In genomic region chr2:178257986-178258555, GRCm38 (mm10) we compare ENCODE assay signal across 32 mouse cellular contexts.
A peak's percentile ranks its signal among the peaks of the same experiment; 100 is the strongest.
DNase-seq lines count a peak whose midpoint lies in the region; ATAC-seq lines count a peak whose summit lies in the region.
"Had no signal": no experiment of that assay in that cellular context is flagged by ENCODE, and none has a peak within 500 bp of the region (broad histone marks: within the 10 kb centered on the region; RNA-seq: fewer than 3 reads in every experiment).

No protein-coding gene starts in this region.

- H3K27me3 ChIP-seq in midbrain, embryonic 11.5 days (ENCODE audit: control insufficient read depth, insufficient read depth, low read length): no peaks in the 10 kb centered on the region
- no peaks in the 10 kb centered on the region for H3K27me3 ChIP-seq in midbrain, embryonic 14.5 days (ENCODE audit: control insufficient read depth, insufficient read depth, low read length)
- H3K27me3 ChIP-seq in embryonic facial prominence, embryonic 11.5 days (ENCODE audit: control insufficient read depth, insufficient read depth, low read length): peaks cover 2% of the 10 kb centered on the region; the same call in 1 of the 2 replicates
- H3K27me3 ChIP-seq: limb, embryonic 12.5 days; liver, embryonic 15.5 days; neural tube, embryonic 15.5 days had no signal

- peaks cover 13% of the 10 kb centered on the region for H3K4me1 ChIP-seq in midbrain, embryonic 11.5 days (ENCODE audit: control insufficient read depth, insufficient read depth, low read length)
- H3K4me1 ChIP-seq in midbrain, embryonic 14.5 days (ENCODE audit: control insufficient read depth, insufficient read depth, low read length): peaks cover 7% of the 10 kb centered on the region
- H3K4me1 ChIP-seq in embryonic facial prominence, embryonic 11.5 days (ENCODE audit: control insufficient read depth, insufficient read depth, low read length): 0 out of 2 replicates have a peak, but pooled peaks cover 2% of the 10 kb centered on the region
- H3K4me1 ChIP-seq: liver, embryonic 15.5 days had no signal

- H3K9ac ChIP-seq in midbrain, embryonic 11.5 days (ENCODE audit: low read length): no peak overlapping the region
- no peak overlapping the region for H3K9ac ChIP-seq in midbrain, embryonic 14.5 days (replicated peaks; ENCODE audit: low read length)
- no peak overlapping the region for H3K9ac ChIP-seq in embryonic facial prominence, embryonic 11.5 days (replicated peaks; ENCODE audit: low read length)
- H3K9ac ChIP-seq: embryonic facial prominence, embryonic 13.5 days; forebrain, embryonic 12.5 days; hindbrain, embryonic 14.5 days; limb, embryonic 12.5 days; liver, embryonic 15.5 days; lung, embryonic 14.5 days; midbrain, embryonic 13.5 days; neural tube, embryonic 15.5 days had no signal

- WGBS in midbrain, embryonic 11.5 days: 0% methylated on average over 1 of the region's 2 CpGs
- 0% methylated on average over 1 of the region's 2 CpGs for WGBS in midbrain, embryonic 14.5 days
- 0% methylated on average over 1 of the region's 2 CpGs for WGBS in embryonic facial prominence, embryonic 11.5 days

- no peak overlapping the region for H3K4me3 ChIP-seq in midbrain, embryonic 11.5 days (ENCODE audit: low read depth, low read length)
- no peak overlapping the region for H3K4me3 ChIP-seq in midbrain, embryonic 14.5 days (replicated peaks; ENCODE audit: low read depth, low read length)
- no peak overlapping the region for H3K4me3 ChIP-seq in embryonic facial prominence, embryonic 11.5 days (ENCODE audit: low read depth, low read length)
- H3K4me3 ChIP-seq: embryonic facial prominence, embryonic 13.5 days; erythroblast, embryonic 14.5 days; forebrain, embryonic 12.5 days; limb, embryonic 12.5 days; liver, embryonic 15.5 days; midbrain, embryonic 13.5 days; neural tube, embryonic 15.5 days had no signal

- H3K36me3 ChIP-seq in midbrain, embryonic 11.5 days (ENCODE audit: control insufficient read depth, insufficient read depth, low read length): no peaks in the 10 kb centered on the region
- peaks cover 19% of the 10 kb centered on the region for H3K36me3 ChIP-seq in midbrain, embryonic 14.5 days (ENCODE audit: control insufficient read depth, insufficient read depth, low read length)
- no peaks in the 10 kb centered on the region for H3K36me3 ChIP-seq in embryonic facial prominence, embryonic 11.5 days (replicated peaks; ENCODE audit: control insufficient read depth, insufficient read depth, low read depth, low read length)
- H3K36me3 ChIP-seq: embryonic facial prominence, embryonic 13.5 days; forebrain, embryonic 12.5 days; G1E; limb, embryonic 12.5 days; liver, embryonic 15.5 days had no signal

- 0 out of 2 replicates have a peak, but pooled peaks have one; percentile 18 for ATAC-seq in midbrain, embryonic 11.5 days (ENCODE audit: low FRiP score)
- no peak for ATAC-seq in midbrain, embryonic 14.5 days (ENCODE audit: low FRiP score, low TSS enrichment)
- ATAC-seq in embryonic facial prominence, embryonic 11.5 days (replicated peaks; ENCODE audit: insufficient number of reproducible peaks, low FRiP score, low TSS enrichment, low read depth): no peak
- no peak for ATAC-seq in megakaryocyte-erythroid progenitor cell, adult 5-6 weeks (replicated peaks; ENCODE audit: low FRiP score, low TSS enrichment, poor library complexity, severe bottlenecking)

- H3K4me2 ChIP-seq in midbrain, embryonic 11.5 days: no peak overlapping the region
- H3K4me2 ChIP-seq in midbrain, embryonic 14.5 days (ENCODE audit: low read length): no peak overlapping the region
- no peak overlapping the region for H3K4me2 ChIP-seq in embryonic facial prominence, embryonic 11.5 days (ENCODE audit: low read depth, low read length)
- H3K4me2 ChIP-seq: embryonic facial prominence, embryonic 13.5 days; forebrain, embryonic 12.5 days; heart, embryonic 11.5 days; hindbrain, embryonic 14.5 days; limb, embryonic 12.5 days; liver, embryonic 15.5 days; lung, embryonic 14.5 days; midbrain, embryonic 13.5 days; neural tube, embryonic 15.5 days had no signal

- peak; percentile 84 for DNase-seq in midbrain, embryonic 11.5 days (ENCODE audit: low spot score, missing footprints)
- DNase-seq in midbrain, embryonic 14.5 days: no peak
- peak; percentile 57 for DNase-seq in embryo, embryonic 10.5 days (ENCODE audit: low spot score)
- DNase-seq in embryonic facial prominence, embryonic 11.5 days (ENCODE audit: low spot score): peak; percentile 49
- peak; percentile 36 for DNase-seq in yolk sac, embryonic 10.5 days (ENCODE audit: low spot score)
- no peak for DNase-seq in cerebellum, postnatal 4 days (ENCODE audit: low spot score in 2 of 2)
- DNase-seq: adrenal gland, postnatal 10 days; cerebellum, adult 11 months; cerebellum, adult 9-10 months; cerebellum, postnatal 36 days; gastrocnemius, postnatal 36 days; heart, adult 18-20 months; heart, postnatal 36 days; kidney, adult 18-20 months; kidney, postnatal 4 days; lung, embryonic 14.5 days; lung, postnatal 14 days; right cerebral cortex, postnatal 4 days; thymus, adult 18-20 months; thymus, postnatal 25 days had no signal

- H3K9me3 ChIP-seq in midbrain, embryonic 11.5 days (ENCODE audit: control insufficient read depth, low read length): no peaks in the 10 kb centered on the region
- H3K9me3 ChIP-seq in midbrain, embryonic 14.5 days (ENCODE audit: control insufficient read depth, low read length): no peaks in the 10 kb centered on the region
- no peaks in the 10 kb centered on the region for H3K9me3 ChIP-seq in embryonic facial prominence, embryonic 11.5 days (replicated peaks; ENCODE audit: control insufficient read depth, low read length)
- H3K9me3 ChIP-seq: embryonic facial prominence, embryonic 13.5 days; forebrain, embryonic 12.5 days; limb, embryonic 12.5 days; liver, embryonic 15.5 days; midbrain, embryonic 13.5 days; neural tube, embryonic 15.5 days had no signal

- no peak overlapping the region for H3K27ac ChIP-seq in midbrain, embryonic 11.5 days (ENCODE audit: low read depth, low read length)
- no peak overlapping the region for H3K27ac ChIP-seq in midbrain, embryonic 14.5 days (replicated peaks; ENCODE audit: low read depth, low read length)
- H3K27ac ChIP-seq in embryonic facial prominence, embryonic 11.5 days (replicated peaks; ENCODE audit: low read depth, low read length): no peak overlapping the region
- H3K27ac ChIP-seq: embryonic facial prominence, embryonic 13.5 days; forebrain, embryonic 12.5 days; hindbrain, embryonic 14.5 days; limb, embryonic 12.5 days; liver, embryonic 15.5 days; midbrain, embryonic 13.5 days; neural tube, embryonic 15.5 days; stomach, postnatal 0 days had no signal

Comparison
In these comparisons a context has a peak if more than half of its experiments do, and no peak if none do; other contexts are left out.
1. DNase-seq: peak in midbrain, embryonic 11.5 days (single experiment), embryo, embryonic 10.5 days (single experiment), embryonic facial prominence, embryonic 11.5 days (single experiment) and yolk sac, embryonic 10.5 days (single experiment); none in midbrain, embryonic 14.5 days (single experiment) and cerebellum, postnatal 4 days (0 of 2).